Mouse (Mus musculus): Measurements from ENCODE around the gene Tmem236. TPM values are rescaled to one million over a fixed set of nuclear protein-coding genes. Genes with fewer than 3 reads are reported as not detected.

Tmem236 gene
- polyA plus RNA-seq, 1 experiment, result not detected

DNA sequence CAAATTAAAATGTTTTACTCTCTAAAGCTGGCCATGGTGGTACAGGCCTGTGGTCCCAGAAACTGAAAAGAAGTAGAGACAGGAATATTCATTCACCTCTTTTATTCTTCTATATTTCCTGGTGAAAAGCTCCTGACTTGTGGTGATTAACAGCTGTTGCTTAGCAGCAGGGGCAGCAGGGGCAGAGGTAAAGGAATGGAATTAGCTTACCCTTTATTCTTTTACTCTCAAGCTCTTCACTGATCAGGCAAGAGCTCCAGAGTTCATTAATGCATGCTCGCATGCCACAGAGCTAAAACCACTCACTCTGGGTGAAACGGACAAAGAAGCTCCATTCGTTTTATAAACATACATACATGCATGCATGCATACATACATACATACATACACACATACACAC lies 40.4 kb downstream of the Tmem236 start:
- Histone ChIP-seq H3K27me3 (replicated peaks) (no peaks in the 10 kb centered on the region), H3K4me3 (replicated peaks) (no peak overlapping the region), H3K9me3 (no peaks in the 10 kb centered on the region), H3K4me1 (peaks cover 28% of the 10 kb centered on the region), H3K36me3 (replicated peaks; ENCODE audit: low read length) (no peaks in the 10 kb centered on the region)
- no peak for TF ChIP-seq FLI1 (IDR thresholded peaks at IDR 0.05; ENCODE audit: low read length)
- TF ChIP-seq GATA1 (IDR thresholded peaks at IDR 0.05; ENCODE audit: borderline replicate concordance, low read length), result no peak

DNA sequence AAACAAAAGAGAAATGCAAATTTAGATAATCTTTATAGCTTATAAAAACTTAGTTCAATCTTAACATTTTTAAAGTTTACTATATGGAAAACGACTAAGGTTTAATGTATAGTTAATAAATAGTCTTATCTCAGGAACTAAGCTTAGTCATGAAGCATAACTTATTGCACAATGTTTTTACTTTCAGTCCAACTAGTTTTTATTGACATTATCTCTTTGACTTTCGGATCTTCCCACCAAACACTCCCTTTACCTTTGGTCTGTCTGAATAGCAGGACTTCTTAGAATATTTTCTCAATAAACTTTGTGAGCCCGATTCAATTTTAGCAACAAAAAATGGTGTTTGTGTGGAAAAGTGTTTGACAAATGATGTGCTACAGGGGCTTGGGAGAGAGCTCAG lies 42.3 kb downstream of the Tmem236 start:
- no peak for TF ChIP-seq GATA1 (IDR thresholded peaks at IDR 0.05; ENCODE audit: borderline replicate concordance, low read length)
- TF ChIP-seq FLI1 (IDR thresholded peaks at IDR 0.05; ENCODE audit: low read length), result no peak
- no peaks in the 10 kb centered on the region for H3K36me3 ChIP-seq (replicated peaks; ENCODE audit: low read length)
- H3K4me3 ChIP-seq (replicated peaks), result no peak overlapping the region
- peaks cover 10% of the 10 kb centered on the region for H3K4me1 ChIP-seq
- H3K9me3 ChIP-seq, result no peaks in the 10 kb centered on the region
- H3K27me3 ChIP-seq (replicated peaks), result no peaks in the 10 kb centered on the region

DNA sequence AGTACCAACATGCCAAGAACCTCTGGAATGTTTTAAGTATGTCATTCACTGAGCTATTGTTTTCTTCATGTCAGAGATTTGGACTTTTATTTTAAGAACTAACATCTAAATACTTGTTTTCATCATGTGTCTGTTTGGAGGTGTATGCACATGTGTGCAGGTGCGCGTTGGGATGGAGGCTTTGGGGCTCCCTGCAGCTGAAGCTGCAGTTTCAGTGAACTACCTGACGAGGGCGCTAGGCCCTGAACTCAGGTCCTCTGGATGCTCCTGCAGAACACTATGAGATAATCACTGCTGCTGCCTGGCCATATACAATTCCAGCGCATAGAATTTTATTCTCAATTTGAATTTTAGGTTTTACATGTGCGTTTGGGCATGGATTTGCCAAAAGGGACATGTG lies 43.8 kb downstream of the Tmem236 start:
- Histone ChIP-seq H3K36me3 (replicated peaks; ENCODE audit: low read length) (no peaks in the 10 kb centered on the region), H3K27me3 (replicated peaks) (no peaks in the 10 kb centered on the region), H3K4me3 (replicated peaks) (no peak overlapping the region), H3K9me3 (no peaks in the 10 kb centered on the region), H3K4me1 (peaks cover 7% of the 10 kb centered on the region; the same call in 1 of the 2 replicates)
- TF ChIP-seq GATA1 (IDR thresholded peaks at IDR 0.05; ENCODE audit: borderline replicate concordance, low read length) (no peak), FLI1 (IDR thresholded peaks at IDR 0.05; ENCODE audit: low read length) (no peak)

DNA sequence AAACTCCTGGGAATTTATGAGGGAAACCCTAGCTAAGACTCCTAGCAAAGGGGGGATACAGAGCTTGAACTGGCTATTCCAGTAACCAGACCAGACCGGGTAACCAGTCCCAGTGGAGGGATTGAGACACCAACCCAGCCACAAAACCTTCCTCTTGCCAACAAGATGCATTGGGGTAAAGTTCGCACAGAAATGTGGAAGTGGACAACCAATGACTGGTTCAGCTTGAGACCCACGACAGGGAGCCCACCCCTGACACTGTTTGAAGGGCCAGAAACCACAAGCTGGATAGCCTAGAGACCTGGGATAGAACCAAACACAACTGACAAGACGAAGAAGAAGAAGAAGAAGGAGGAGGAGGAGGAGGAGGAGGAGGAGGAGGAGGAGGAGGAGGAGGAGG lies 50.1 kb downstream of the Tmem236 start:
- H3K4me1 ChIP-seq, result peaks cover 13% of the 10 kb centered on the region
- no peaks in the 10 kb centered on the region for H3K9me3 ChIP-seq
- H3K27me3 ChIP-seq (replicated peaks), result no peaks in the 10 kb centered on the region
- H3K4me3 ChIP-seq (replicated peaks), result no peak overlapping the region
- no peaks in the 10 kb centered on the region for H3K36me3 ChIP-seq (replicated peaks; ENCODE audit: low read length)
- TF ChIP-seq FLI1 (IDR thresholded peaks at IDR 0.05; ENCODE audit: low read length) (no peak), GATA1 (IDR thresholded peaks at IDR 0.05; ENCODE audit: borderline replicate concordance, low read length) (no peak)

DNA sequence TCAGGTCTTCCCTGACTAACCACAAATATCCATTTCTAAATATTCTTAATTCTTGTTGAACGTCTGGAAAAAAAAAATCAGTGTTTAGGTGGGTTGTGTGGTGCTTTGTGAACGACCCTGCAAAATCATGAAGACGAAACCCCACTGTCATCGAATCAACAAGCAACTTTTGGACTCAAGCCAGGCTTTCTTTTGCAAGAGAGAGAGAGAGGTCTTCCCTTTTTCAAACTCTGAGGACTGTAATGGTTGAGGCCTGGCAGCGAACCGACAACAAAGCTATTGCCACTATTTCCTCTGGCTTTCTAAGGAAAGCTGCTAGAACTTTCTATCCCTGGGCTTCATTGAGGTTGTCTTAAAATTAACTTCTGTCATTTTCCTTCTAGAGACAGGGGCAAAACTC lies 54.2 kb downstream of the Tmem236 start:
- no peaks in the 10 kb centered on the region for H3K27me3 ChIP-seq (replicated peaks)
- peaks cover 30% of the 10 kb centered on the region for H3K4me1 ChIP-seq
- H3K4me3 ChIP-seq (replicated peaks), result no peak overlapping the region
- H3K9me3 ChIP-seq, result no peaks in the 10 kb centered on the region
- TF ChIP-seq GATA1 (IDR thresholded peaks at IDR 0.05; ENCODE audit: borderline replicate concordance, low read length), result no peak
- H3K36me3 ChIP-seq (replicated peaks; ENCODE audit: low read length), result no peaks in the 10 kb centered on the region

DNA sequence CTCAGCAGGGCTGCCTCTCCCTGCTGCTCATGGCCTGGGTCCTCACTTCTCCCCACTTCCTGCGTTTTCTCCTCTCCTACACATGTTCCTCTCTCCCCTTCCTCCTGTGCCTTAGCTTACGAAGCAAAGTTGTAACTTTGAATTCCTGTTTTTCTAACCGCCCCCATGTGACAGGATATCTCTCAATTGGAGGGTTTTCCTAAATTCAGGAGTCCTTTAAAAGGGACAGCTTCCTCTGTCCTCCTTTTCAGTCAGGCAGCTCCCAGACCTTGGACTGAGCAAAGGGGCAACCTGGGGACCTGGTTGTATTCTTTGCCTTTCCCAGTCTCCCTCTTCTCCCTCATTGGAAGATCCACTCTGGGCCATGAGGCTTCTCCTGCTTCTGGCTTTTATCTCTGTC lies 54.8 kb downstream of the Tmem236 start, which contains the start of gene Mrc1:
Mrc1 (plus strand) TSS at position 244 of the 400 bp plus-strand sequence.
- Histone ChIP-seq H3K9me3 (no peaks in the 10 kb centered on the region), H3K36me3 (replicated peaks; ENCODE audit: low read length) (no peaks in the 10 kb centered on the region), H3K4me1 (peaks cover 36% of the 10 kb centered on the region), H3K4me3 (replicated peaks) (peak within 1 kb of the TSS; percentile 28), H3K27me3 (replicated peaks) (no peaks in the 10 kb centered on the region)
- TF ChIP-seq FLI1 (IDR thresholded peaks at IDR 0.05; ENCODE audit: low read length), result no peak
- no peak for TF ChIP-seq GATA1 (IDR thresholded peaks at IDR 0.05; ENCODE audit: borderline replicate concordance, low read length)

DNA sequence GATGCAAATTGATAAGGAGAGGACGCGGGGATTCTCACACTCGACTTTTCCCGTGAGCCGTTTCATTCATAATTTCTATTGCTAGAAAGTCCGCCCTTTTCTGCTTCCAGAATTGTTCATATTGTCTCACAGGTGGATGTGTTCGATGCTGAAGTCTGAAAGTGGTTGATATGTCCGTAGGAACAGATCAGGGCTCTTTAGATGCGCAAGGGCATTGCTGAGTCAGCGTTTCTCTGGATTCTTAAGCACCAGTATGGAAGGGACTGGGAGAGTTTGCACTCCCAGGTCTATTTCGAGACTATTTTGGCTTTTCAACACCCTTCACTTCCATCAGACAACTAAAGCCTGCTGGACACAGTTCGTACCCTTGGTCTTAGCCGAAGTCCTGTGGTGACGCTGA lies 55.7 kb downstream of the Tmem236 start:
- no peak overlapping the region for H3K4me3 ChIP-seq (replicated peaks)
- no peaks in the 10 kb centered on the region for H3K9me3 ChIP-seq
- H3K4me1 ChIP-seq, result peaks cover 38% of the 10 kb centered on the region
- H3K27me3 ChIP-seq (replicated peaks), result no peaks in the 10 kb centered on the region
- no peak for TF ChIP-seq FLI1 (IDR thresholded peaks at IDR 0.05; ENCODE audit: low read length)
- no peaks in the 10 kb centered on the region for H3K36me3 ChIP-seq (replicated peaks; ENCODE audit: low read length)

DNA sequence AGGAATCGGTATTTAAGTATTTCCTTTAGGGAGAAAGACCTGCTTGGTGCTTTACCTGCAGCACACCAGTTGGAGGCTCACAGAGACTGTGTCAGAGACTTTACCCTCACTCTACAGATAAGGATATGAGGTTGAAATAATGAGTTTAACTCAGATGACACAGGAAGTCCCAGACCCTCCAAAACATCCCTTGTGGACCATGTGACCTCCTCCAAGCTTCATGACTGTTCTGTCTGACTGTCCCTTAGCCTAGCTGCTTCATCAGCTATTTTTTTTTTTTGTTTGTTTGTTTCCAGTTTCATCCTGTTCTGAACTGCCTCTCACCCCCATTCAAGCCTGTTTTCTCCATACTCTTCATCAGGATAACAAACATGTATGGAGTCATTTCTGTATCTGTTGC lies 58.6 kb downstream of the Tmem236 start:
- Histone ChIP-seq H3K27me3 (replicated peaks) (no peaks in the 10 kb centered on the region), H3K36me3 (replicated peaks; ENCODE audit: low read length) (no peaks in the 10 kb centered on the region), H3K9me3 (no peaks in the 10 kb centered on the region), H3K4me1 (peaks cover 51% of the 10 kb centered on the region), H3K4me3 (replicated peaks) (peak overlapping the region; percentile 64)
- TF ChIP-seq FLI1 (IDR thresholded peaks at IDR 0.05; ENCODE audit: low read length) (no peak), GATA1 (IDR thresholded peaks at IDR 0.05; ENCODE audit: borderline replicate concordance, low read length) (no peak)

DNA sequence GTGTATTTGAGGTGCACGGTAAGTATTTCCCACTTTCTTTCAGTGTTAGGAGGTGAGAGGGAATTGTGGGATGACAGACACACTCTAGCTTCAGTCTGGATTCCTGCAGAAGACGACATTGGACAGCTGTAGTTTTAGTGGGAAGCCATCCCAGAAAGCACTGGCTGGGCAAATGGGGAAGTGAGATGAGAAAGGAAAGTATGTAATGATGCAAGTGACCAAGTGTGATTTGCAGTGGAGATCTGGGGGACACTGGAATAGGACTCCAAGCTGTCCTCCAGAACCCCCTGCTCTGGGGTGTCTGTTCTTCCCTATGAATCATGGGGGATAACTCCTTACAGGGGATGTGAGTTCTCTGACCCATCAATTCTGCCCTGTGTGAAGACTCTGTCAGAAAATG lies 59.7 kb downstream of the Tmem236 start:
- no peak for TF ChIP-seq GATA1 (IDR thresholded peaks at IDR 0.05; ENCODE audit: borderline replicate concordance, low read length)
- no peak for TF ChIP-seq FLI1 (IDR thresholded peaks at IDR 0.05; ENCODE audit: low read length)
- no peaks in the 10 kb centered on the region for H3K27me3 ChIP-seq (replicated peaks)
- H3K36me3 ChIP-seq (replicated peaks; ENCODE audit: low read length), result no peaks in the 10 kb centered on the region
- H3K4me3 ChIP-seq (replicated peaks), result no peak overlapping the region
- H3K9me3 ChIP-seq, result no peaks in the 10 kb centered on the region
- peaks cover 47% of the 10 kb centered on the region for H3K4me1 ChIP-seq

DNA sequence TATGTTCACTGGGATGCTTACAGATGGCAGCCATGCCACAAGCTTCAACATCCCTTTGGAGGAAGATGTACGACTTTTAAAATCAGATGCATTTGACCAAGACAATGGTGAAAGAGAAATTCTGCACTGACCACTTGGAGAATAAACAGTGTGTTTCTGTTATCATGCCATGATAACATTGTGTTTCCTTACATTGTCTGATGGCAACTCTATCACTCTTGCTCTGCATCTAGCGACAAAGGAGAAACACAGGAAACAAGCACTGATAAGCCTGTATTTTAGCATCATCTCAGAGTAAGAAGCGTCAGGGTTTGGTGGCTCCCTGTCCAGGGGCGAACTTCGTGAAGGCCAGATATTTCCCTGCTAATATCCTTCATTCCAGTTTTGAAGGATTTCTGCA lies 61.0 kb downstream of the Tmem236 start:
- H3K4me3 ChIP-seq (replicated peaks), result no peak overlapping the region
- no peaks in the 10 kb centered on the region for H3K36me3 ChIP-seq (replicated peaks; ENCODE audit: low read length)
- no peaks in the 10 kb centered on the region for H3K9me3 ChIP-seq
- H3K4me1 ChIP-seq, result peaks cover 41% of the 10 kb centered on the region
- no peaks in the 10 kb centered on the region for H3K27me3 ChIP-seq (replicated peaks)
- no peak for TF ChIP-seq FLI1 (IDR thresholded peaks at IDR 0.05; ENCODE audit: low read length)
- TF ChIP-seq GATA1 (IDR thresholded peaks at IDR 0.05; ENCODE audit: borderline replicate concordance, low read length), result no peak

DNA sequence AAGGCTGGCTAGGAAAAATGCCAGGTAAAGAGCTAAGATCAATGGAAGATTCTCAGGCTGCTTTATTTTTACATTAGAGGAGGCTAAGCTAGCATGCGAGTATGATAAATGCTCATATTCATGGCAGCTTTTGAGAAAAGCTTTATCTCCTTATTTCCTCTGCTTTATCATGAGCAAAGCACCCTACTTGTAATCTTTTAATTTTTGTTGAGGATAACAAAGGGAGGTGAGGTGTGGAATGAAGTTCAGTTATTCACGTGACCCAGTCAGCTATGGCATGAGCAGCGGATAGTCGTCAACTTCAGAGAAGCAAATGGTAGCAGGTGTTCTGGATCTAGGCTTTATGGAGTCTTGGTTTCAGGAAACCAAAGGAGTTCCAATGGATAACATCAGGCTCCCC lies 62.6 kb downstream of the Tmem236 start:
- Histone ChIP-seq H3K4me3 (replicated peaks) (no peak overlapping the region), H3K27me3 (replicated peaks) (no peaks in the 10 kb centered on the region), H3K36me3 (replicated peaks; ENCODE audit: low read length) (no peaks in the 10 kb centered on the region), H3K9me3 (no peaks in the 10 kb centered on the region), H3K4me1 (peaks cover 37% of the 10 kb centered on the region)
- TF ChIP-seq GATA1 (IDR thresholded peaks at IDR 0.05; ENCODE audit: borderline replicate concordance, low read length) (no peak), FLI1 (IDR thresholded peaks at IDR 0.05; ENCODE audit: low read length) (no peak)
